Mouse (Mus musculus): Measurements from ENCODE around the gene 1810024B03Rik.

Gene 1810024B03Rik

DNA sequence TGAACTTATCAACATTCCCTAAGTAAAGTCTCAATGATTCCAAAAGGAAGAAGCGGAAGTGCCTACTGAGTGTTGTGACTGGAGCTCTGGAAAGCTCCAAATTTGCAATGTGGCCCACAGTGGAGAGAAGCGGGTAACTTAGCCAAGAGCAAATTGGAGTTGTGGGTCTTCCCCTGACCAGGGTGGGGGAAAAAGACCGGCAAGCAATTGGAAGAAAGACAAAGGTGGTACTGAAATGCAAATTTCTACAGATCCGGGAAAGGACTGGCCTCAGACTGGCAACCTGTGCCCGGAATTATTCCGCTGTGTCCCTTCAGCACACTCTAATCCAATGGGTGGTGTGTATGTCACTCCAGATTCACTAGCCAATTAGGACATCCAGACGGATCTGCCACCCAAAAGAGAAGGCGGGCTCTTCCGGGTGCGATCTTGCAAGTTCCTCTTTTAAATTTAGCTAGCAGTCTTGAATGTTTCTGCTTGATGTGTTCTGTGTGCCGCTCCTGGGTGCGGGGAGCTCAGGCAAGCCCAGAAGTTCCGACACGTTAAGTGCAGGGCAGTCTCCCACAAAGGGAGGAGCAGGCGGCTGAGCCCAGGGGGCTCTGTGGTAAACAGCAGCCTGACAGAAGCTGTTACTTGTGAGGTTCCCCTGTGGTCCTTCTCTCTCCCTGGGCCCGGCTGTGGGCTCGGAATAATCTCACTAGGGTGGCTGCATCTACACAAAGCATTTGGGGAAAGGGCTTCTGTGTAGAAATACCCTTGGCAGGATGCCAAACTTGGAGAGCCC is 25.3 kb downstream of the 1810024B03Rik start:
- DNase-seq (ENCODE audit: low read depth, low spot score) = peak; percentile 76

DNA sequence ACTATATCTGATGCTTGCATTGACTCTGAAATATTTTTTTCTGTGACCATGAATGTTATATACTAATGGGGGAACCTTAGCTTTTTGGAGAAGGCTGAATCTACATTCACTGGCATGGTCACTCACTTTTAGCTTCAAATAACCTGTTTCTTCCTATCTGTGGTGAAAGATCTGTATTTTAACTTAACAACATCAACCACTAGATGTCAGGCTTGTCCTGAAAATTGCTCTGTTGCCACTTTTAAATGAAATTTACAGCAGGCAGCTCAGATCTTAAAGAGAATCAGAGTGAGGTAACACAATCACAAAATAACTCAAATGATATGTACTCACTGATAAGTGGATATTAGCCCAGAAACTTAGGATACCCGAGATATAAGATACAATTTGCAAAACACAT is 41.8 kb downstream of the 1810024B03Rik start:
- peak; percentile 44 for DNase-seq (ENCODE audit: low read depth, low spot score)

DNA sequence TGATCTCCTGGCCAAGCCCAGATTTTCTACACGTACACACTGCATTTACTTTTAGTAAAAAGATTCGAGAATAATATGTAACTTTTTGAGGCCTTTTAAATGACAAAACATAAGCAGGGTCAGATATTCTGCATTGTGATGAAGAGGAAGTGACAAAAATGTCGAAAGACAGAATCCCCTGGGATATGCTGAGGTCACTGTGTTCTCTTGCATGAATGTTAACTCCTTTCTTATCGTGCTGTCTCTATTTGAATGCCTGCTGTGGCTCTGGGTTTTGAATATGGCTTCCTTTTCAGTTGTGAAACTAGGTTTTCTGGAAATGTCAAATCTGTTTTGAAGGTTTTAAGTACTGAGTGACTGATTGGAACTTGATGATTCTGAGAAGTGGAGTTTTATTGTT is 42.4 kb downstream of the 1810024B03Rik start:
- no peak for DNase-seq (ENCODE audit: low read depth, low spot score)

DNA sequence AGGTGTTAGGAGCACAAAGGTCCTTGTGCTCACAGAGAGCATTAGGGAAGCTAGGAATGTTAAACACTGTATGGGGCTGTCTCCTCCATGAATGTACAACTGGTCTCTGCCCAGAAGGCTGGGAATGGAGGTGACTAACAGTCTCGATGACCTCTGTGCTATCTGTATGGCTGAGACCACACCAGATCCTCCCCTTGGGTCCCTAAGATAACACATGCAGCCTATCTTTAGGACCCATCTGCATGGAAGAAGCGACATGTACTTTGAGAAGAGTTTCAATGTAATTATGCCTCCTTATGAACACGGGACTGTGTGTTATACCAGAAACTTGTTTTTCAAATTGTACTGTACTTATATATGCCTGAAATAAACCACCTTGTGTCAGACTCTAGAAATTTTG is 62.4 kb downstream of the 1810024B03Rik start:
- no peak for DNase-seq (ENCODE audit: low read depth, low spot score)

DNA sequence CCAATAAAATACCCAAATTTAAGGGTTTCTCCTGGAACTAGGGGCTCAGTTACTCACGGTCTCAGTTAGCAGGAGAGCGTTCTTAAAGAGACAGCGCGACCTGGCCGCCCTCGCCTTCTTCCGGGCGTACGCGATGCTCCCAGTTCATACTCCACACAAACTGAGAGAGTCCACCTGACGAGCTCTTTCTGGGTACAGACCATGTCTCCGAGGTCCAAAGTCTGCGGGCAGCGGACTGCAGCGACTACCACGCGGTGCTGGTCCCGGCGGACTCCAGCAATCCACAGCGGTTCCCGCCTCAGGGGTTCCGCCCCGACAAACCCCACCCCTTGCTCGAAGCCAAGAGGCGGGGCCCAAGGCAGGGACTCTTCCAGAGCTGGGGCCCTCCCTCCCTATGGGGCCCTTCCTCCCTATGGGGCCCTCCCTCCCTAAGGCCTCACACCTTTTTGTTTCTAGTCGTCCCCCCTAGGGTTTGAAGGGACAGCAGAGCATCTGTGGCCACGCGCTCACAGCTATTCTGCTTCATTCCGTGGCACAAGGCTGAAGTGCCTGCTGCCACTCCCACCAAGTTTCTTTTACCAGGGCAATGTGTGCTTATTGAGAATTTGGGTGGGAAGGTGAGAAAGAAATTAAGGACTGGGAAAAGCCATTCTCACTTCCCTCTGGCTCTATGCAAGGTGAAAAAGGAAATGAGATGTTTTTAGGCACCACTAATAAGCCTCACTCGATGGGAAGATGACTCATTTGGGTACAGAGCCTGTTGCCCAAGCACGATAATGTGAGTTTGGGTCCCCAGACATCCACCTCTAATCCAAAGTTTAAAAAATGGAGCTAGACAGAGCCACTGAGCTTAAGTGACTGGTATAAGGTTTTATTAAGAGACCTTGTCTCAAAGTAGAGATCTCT is 64.7 kb downstream of the 1810024B03Rik start, which contains the start of gene Itpripl1:
Gene Itpripl1, minus strand, starts transcription at position 285 of the 906 bp plus-strand sequence.
- DNase-seq (ENCODE audit: low read depth, low spot score) = peak; percentile 51

DNA sequence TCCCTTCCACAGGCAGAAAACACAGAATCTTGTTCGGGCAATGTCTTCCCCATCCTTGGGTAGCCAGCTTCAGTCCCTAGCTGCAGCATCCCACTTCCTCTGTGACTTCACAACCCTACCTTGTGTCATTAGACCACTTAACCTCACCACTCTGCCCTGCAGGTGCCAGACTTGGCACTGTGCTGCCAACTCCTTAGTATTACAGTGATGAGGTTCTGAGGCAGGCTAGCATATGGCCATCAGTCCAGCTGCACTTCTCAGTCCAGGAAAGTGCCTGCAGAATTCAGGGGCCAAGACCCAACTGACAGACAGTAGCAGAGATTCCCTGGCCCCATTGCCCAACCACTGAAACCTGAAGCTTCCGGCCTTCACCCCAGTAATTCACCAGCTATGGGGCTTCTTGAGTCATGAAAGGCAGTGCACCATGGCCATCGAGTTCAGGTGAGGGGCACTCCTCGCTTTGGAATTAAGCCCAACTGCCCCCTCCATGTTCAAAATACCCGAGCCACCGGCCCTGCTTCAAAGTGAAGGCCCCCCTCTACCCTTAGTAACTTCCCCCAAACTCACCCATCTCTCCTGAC is 65.4 kb downstream of the 1810024B03Rik start:
- no peak for DNase-seq (ENCODE audit: low read depth, low spot score)

DNA sequence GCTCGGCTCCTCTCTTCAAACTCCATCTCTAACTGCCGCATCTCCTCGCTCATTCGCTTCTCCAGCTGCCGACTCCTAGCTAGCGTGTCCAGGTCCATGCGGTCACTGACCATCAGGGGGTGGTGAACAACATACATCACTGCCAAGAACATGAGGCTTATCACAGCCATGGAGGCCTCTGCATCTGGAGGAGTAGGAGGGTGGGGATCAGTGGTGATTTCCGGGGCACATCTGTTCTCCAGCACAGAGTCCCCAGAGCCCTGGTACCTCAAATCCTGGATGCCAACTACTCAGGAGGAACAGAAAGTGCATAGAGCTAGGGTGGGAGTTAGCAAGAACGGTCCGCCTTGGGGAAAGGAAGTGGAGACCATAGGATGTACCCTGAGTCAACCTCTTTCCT is 66.0 kb downstream of the 1810024B03Rik start:
- DNase-seq (ENCODE audit: low read depth, low spot score) = no peak

DNA sequence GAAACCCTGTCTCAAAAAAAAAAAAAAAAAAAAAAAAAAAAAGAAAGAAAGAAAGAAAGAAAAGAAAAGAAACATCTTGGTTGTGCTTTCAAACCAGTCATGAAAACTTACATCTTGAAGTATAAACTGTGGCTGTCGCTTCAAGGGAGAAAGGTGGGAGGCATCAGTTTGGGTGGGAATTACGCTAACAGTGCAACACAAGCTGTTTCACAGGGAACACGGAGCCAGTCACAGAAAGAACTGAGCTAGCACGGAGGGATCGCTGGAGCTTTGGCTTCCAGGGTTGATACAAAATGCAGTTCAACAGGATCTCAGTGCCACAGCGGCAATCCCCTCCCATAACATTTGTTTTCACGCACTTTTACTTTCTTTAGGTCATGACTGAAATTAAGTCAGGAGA is 68.1 kb downstream of the 1810024B03Rik start:
- no peak for DNase-seq (ENCODE audit: low read depth, low spot score)

DNA sequence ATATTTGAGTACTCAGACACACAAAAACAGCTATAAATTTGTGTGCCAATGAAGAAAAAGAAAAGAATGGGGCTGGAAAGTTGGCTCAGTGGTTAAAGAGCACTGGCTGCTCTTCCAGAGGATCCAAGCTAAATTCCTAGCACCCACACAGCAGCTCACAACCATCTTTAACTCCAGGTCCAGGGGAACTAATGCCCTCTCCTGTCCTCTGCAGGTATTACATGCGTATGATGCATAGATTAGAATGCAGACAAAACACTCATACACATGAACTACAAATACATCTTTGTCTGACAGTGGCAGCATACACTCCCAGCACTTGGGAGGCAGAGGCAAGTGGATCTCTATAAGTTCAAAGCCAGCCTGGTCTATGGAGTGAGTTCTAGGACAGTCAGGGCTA is 68.5 kb downstream of the 1810024B03Rik start:
- DNase-seq (ENCODE audit: low read depth, low spot score) = no peak

DNA sequence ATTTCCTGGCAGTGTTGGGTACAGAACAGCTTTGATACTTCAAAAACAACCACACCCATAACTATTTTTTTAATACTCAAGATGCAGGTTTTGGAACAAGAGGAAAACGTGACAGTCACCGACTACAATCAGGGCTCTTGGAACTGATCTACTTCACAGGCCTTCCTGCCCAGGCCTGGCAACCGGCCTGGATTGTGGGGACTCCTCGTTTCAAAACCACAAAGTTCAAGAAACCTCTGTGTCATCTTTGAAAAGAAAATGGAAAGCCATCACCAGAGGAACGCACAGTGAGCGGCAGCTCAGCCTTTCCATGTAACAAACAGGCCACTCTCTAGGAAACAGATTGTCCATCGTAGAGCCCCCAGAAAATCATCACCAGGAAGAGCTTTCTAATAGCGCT is 69.0 kb downstream of the 1810024B03Rik start:
- DNase-seq (ENCODE audit: low read depth, low spot score) = no peak

DNA sequence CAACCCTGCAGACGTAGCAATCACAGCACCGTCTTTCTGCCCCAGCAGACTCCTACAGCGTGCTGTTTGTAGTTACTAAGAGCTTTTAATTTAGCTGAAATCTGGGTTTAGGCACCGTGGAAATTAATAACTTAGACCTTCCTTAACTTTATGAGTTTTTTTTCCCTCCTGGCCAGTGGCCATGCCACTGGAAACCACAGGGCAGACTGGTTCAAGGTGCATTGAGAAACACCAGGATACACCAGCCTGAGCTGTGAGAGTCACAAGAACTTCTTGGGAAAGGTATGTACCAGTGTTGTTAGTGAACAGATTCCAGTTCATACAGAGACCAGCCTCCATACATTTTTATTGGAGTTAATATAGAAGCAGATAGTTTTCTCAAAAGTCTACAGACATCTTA is 69.6 kb downstream of the 1810024B03Rik start:
- DNase-seq (ENCODE audit: low read depth, low spot score) = no peak

DNA sequence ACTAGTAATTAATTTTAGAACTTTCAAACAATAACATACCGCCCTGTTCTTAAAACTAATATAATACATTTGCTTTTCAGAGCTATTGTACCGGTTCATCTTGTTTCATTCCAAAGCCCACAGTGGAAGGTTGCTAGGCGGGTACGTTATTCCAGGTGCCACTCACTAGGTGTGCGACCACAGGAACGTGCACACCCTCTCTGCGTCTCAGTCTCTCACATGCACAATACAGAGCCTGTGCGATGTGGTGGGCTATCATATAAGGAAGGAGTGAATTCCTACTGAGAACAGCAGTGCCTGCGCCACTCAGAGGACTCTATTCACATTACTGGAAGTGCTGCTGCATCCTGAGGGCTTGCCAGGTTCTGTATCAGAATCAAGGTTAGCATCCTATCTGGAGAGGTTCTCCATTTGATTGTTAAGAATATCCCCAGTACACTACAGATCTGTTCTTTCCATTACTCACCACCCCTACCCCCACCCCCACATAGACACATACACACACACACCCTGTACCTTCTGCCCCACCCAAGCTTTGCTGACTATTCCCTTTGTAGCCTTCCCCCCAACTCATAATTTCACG is 70.2 kb downstream of the 1810024B03Rik start:
- DNase-seq (ENCODE audit: low read depth, low spot score) = no peak

DNA sequence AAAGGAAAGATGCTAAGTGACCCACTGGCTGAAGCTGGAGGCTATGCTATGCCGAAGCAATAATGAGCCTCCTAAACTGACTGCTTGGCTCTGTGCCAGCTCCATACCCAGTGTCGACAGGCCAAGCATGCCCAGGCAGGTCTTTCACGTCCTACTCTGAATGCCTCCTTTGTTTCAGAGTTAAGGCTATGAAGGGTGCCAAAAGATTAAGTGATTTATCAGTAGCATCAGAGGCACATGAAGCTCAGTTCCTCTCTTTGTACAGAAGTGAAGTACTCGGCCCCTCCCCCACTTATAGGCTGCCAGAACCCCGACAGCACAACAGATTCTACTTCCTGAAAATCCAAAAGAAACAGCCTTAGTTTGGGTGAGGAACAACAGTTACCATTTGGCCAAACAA is 71.1 kb downstream of the 1810024B03Rik start:
- peak; percentile 83 for DNase-seq (ENCODE audit: low read depth, low spot score)

Measured in forelimb bud, embryonic 11.5 days (tissue).